Mouse (Mus musculus): ENCODE measurements around the gene Glipr1.

- TF ChIP-seq POLR2A (IDR thresholded peaks at IDR 0.05; ENCODE audit: low read depth, low read length) (no peak), CTCF (IDR thresholded peaks at IDR 0.05; ENCODE audit: borderline replicate concordance, insufficient read depth, low read length) (no peak)
Observed at GRCm38 (mm10) chr10:111971929-111972328, 30.5 kb downstream of the Glipr1 start.
